Mouse (Mus musculus) liver, postnatal 0 days (tissue): ENCODE measurements at regions not wholly inside any gene's neighbourhood (a gene's known extent, or its start where the extent isn't known, plus 50 kb on each side); places are given as distances from the start of the nearest gene placed in this dataset.

Source experiments
- CTCF ChIP-seq: sonication (generic); IDR thresholded peaks from 2 replicates; pipeline ENCODE4 v1.5.1; 2016; ENCODE audit warnings: antibody characterized with exemption, low read depth
- EP300 ChIP-seq: IDR thresholded peaks from 2 replicates; pipeline ENCODE4 v1.6.1; 2016; ENCODE audit warnings: antibody characterized with exemption, low read depth, mild to moderate bottlenecking

GRCm38 (mm10) chr7:136443436-136443835 lies 451.0 kb upstream of the Mgmt start:
- TF ChIP-seq CTCF (no peak), EP300 (no peak)
